Mouse (Mus musculus) skeletal muscle tissue, adult 2 months (tissue): ENCODE measurements around the gene Meaf6.

Source experiments
- DNase-seq: peaks from one replicate; pipeline ENCODE4 v3.0.0-alpha.2; 2012; ENCODE audit warnings: low read depth, low spot score

Gene Meaf6

DNA sequence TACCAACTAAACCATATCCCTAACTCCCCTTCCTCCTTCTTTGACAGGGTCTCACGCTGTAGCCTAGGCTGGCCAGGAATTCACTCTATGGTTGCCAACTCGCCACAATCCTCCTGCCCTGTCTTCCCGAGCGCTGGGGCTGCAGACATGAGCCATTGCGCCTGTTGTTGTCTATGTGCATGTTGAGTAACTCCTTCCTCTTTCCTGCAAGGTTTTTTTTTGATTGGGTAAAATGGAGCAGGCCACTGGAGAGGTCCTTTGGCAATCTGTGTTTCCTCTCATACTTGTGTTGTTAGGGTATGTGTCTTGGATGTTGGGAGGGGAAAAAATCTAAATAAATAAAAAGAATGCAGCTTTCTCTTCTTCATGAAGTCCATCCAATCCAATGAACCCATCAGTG is 59.3 kb downstream of the Meaf6 start:
- DNase-seq, result no peak

- DNase-seq, result no peak
These were observed 59.7 kb downstream of the Meaf6 start for GRCm38 (mm10) chr4:125144627-125145026.

DNA sequence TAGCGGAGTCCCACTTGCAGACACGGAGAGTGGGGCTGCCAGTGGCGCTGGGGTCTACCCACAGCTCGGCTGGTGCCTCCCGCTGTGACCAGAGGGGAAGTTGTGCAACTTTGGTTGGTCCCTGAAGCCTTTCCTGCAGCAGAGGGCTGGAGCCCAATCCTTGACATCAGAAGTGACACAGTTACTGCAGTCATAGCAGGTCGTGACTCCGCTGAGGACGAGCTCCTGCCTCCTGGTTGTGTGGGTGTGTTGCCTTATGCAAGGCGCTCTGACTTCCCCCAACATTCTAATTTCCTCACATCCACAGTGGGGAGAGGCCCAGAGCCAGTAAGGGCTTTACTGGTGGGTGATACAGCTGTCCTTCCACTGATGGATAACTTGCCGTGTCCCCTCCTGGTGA is 60.3 kb downstream of the Meaf6 start:
- peak; percentile 52 for DNase-seq

DNA sequence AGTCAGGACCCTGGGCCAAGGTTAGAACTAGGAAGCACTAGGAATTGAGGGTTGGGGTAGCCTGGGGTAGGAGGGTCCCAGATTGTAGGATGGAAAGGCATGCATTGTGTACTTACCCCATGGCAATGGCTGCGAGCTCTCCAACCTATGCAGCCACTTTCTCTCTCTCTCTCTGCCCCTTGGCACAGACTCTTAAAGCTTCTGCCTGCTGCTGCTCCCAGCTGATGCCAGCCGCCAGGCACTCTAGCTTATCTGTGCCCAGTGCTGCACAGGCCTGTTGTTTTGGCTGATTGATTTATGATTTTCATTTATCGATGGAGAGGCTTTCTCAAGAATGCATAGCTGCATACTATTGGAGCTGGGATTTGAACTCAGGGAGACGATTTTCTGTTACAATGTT is 63.0 kb downstream of the Meaf6 start:
- no peak for DNase-seq

DNA sequence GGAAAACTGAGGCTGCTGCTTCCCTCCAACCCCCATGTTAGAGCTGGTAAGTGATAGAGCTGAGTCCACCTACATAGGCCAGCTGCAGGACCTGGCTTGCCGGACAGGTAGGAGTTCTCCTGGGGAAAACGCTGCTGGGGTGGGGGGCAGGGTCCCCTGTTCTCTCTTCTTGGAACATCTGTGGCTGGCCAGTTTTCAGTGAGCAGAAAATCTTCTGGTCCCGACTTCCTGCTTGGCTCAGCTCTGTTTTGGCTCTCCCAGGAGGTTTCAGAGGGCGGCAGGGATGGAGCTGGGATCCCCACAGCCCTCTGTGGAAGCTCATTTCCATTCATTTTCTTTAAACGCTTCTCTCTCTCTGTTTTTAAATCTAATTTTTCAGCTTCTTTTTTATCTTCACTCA is 64.5 kb downstream of the Meaf6 start:
- no peak for DNase-seq

DNA sequence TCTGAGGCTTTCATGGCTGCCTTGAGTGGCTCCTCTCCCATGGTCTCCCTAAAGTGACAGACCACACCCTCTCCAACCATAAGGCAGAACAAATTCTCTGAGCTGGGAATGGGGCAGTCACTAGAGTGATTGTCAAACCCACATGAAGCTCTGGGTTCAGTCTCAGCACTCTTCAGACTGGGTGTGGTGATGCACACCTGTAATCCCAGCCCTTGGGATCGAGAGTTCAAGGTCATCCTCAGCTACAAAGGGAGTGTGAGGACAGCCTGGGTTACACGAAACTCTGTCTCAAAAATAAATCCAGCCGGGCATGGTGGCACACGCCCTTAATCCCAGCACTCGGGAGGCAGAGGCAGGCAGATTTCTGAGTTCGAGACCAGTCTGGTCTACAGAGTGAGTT is 67.5 kb downstream of the Meaf6 start:
- no peak for DNase-seq

- DNase-seq, result no peak
These were observed 68.8 kb downstream of the Meaf6 start for GRCm38 (mm10) chr4:125153659-125154241.

DNA sequence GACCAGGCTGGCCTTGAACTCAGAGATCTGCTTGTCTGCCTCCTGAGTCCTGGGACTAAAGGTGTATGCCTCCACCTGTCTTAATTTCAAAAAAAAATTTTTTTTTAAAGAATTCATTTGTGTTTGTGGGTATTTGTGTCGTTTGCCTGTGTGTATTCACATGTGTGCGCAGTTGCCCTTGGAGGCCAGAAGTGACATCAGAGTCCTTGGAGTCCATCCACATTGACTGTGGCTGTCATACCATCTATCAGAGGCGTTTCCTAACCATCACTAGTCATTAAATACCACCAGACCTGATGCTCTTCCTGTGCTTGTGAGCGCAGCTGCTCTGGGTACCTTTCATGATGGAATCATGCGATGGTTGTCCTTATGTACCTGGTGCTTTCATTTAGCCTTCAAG is 70.7 kb downstream of the Meaf6 start:
- no peak for DNase-seq

- no peak for DNase-seq
These were observed 72.4 kb downstream of the Meaf6 start for GRCm38 (mm10) chr4:125157322-125157721.

DNA sequence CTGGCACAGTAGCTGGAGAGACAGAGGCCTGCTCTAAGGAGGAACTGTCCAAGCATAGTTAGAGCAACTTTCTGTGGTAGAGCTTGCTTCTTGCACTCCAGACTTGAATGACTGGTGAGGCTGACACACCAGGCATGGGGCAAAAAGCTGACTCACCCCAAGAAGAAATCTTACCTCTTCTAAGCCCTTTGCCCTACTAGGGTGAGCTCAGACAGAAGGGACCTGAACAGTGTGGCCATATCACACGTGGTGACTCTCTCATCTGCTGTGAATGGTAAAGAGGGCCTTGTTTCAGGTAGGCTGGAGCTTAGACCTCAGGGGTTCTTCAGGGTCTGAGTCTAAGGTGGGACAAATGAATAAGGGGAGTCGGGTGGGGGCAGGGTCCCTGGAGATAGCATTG is 73.1 kb downstream of the Meaf6 start:
- DNase-seq, result no peak

- DNase-seq, result no peak
These were observed 73.8 kb downstream of the Meaf6 start for GRCm38 (mm10) chr4:125158581-125159317.

DNA sequence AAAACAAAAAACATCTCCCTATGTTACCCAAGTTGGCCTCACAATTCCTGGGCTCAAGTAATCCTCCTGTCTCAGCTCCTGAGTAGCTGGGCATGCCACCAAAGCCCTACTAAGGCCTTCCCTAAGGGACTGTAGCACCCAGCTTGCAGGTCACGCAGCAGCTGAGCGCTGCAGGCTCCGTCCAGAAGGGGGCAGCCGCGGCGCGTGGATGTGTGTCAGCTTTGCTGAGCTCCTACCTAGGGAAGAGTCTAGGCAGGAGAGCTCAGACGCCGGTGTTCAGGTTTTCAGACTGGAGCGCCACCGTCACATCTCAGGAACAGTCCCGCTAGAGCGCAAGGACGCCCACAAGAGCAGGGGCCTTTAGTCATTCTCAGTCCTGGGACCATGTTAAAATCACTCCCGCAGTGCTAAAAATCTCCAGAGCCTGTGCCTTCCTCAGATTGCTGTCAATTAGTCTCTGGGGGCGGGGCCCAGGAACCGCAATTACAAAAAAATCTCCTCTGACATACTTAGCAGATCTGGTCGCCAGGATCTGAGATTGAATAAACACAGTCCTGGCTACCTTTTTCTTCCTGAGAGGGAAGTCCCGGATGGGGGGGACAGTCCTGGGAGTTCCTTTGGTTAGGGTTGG is 75.5 kb downstream of the Meaf6 start:
- DNase-seq, result peak; percentile 52

GRCm38 (mm10) chr4:125160951-125161331 is 76.0 kb downstream of the Meaf6 start:
- DNase-seq, result no peak

GRCm38 (mm10) chr4:125161392-125161791 is 76.5 kb downstream of the Meaf6 start:
- no peak for DNase-seq

DNA sequence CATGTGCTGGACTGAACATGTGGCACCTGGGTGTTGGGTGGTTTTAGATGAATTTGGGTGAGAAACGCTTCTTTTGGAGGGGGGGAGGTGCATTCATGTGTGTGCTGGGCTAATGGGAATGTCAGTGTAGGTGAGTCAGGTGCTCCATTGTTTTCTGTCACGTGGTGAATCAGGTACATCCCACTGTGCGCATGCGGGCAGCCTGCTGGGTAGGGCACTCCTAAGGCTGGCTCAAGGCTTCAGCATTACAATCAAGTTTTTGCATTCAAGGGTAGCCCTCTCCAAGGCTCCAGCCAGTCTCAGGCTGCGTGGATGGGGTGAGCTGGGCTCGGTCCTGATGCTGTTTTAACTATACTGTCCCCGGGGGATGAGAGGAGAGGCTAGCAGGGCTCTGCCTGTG is 77.8 kb downstream of the Meaf6 start:
- DNase-seq, result no peak
